In genomic region chr9:102643071-102643485, GRCm38 (mm10) we compare ENCODE assay signal across 8 mouse cellular contexts. TPM values are rescaled to one million over a fixed set of nuclear protein-coding genes. Genes with fewer than 3 reads are reported as not detected.
DNase-seq lines count a peak whose midpoint lies in the region; ATAC-seq and TF ChIP-seq lines count a peak whose summit lies in the region.

No protein-coding gene starts in this region.

- TF ChIP-seq EP300 in liver, postnatal 0 days (IDR thresholded peaks at IDR 0.05; ENCODE audit: low read depth): no peak

- 0 out of 2 replicates have a peak overlapping the region, but pooled peaks have one; percentile 8 for H3K27ac ChIP-seq in bone marrow, adult 2 months (ENCODE audit: control insufficient read depth, insufficient read depth, low read depth, low read length, poor library complexity)
- peak overlapping the region; percentile 91 for H3K27ac ChIP-seq in embryonic facial prominence, embryonic 11.5 days (replicated peaks; ENCODE audit: low read depth, low read length)
- peak overlapping the region; percentile 72 for H3K27ac ChIP-seq in hindbrain, embryonic 11.5 days (ENCODE audit: low read depth, low read length)
- peak overlapping the region; percentile 57; the same call in 1 of the 2 replicates for H3K27ac ChIP-seq in liver, postnatal 0 days (ENCODE audit: low read depth)
- no peak overlapping the region for H3K27ac ChIP-seq in layer of hippocampus, adult 2 months

- H3K4me3 ChIP-seq in bone marrow, adult 2 months (replicated peaks; ENCODE audit: control insufficient read depth, low read depth, low read length): no peak overlapping the region
- no peak overlapping the region for H3K4me3 ChIP-seq in embryonic facial prominence, embryonic 11.5 days (ENCODE audit: low read depth, low read length)
- H3K4me3 ChIP-seq in hindbrain, embryonic 11.5 days (ENCODE audit: low read depth, low read length): no peak overlapping the region
- H3K4me3 ChIP-seq in liver, postnatal 0 days (ENCODE audit: low read depth, low read length): no peak overlapping the region
- no peak overlapping the region for H3K4me3 ChIP-seq in layer of hippocampus, adult 2 months

- H3K36me3 ChIP-seq in embryonic facial prominence, embryonic 11.5 days (replicated peaks; ENCODE audit: control insufficient read depth, insufficient read depth, low read depth, low read length): no peaks in the 10 kb centered on the region
- H3K36me3 ChIP-seq in hindbrain, embryonic 11.5 days (ENCODE audit: control insufficient read depth, insufficient read depth, low read length): no peaks in the 10 kb centered on the region
- no peaks in the 10 kb centered on the region for H3K36me3 ChIP-seq in liver, postnatal 0 days (replicated peaks; ENCODE audit: insufficient read depth, low read length)

- H3K4me2 ChIP-seq in embryonic facial prominence, embryonic 11.5 days (ENCODE audit: low read depth, low read length): 0 out of 2 replicates have a peak overlapping the region, but pooled peaks have one; percentile 1
- H3K4me2 ChIP-seq in hindbrain, embryonic 11.5 days (replicated peaks; ENCODE audit: low read depth, low read length): peak overlapping the region; percentile 26; the same call in 1 of the 2 replicates
- no peak overlapping the region for H3K4me2 ChIP-seq in liver, postnatal 0 days (ENCODE audit: low read depth, low read length)

- no peak for TF ChIP-seq CTCF in bone marrow, adult 2 months (IDR thresholded peaks at IDR 0.05; ENCODE audit: control insufficient read depth, insufficient read depth, low read length)
- TF ChIP-seq CTCF in liver, postnatal 0 days (IDR thresholded peaks at IDR 0.05; ENCODE audit: low read depth): no peak
- TF ChIP-seq CTCF in layer of hippocampus, adult 2 months (conservative IDR thresholded peaks at IDR 0.05): no peak

- H3K9ac ChIP-seq in embryonic facial prominence, embryonic 11.5 days (replicated peaks; ENCODE audit: low read length): no peak overlapping the region; the same call in 1 of the 2 replicates
- H3K9ac ChIP-seq in hindbrain, embryonic 11.5 days (ENCODE audit: low read depth, low read length): 0 out of 2 replicates have a peak overlapping the region, but pooled peaks have one; percentile 25
- H3K9ac ChIP-seq in liver, postnatal 0 days (replicated peaks): no peak overlapping the region

- peak; percentile 73 for DNase-seq in embryonic facial prominence, embryonic 11.5 days (ENCODE audit: low spot score)
- DNase-seq in hindbrain, embryonic 11.5 days (ENCODE audit: low spot score): peak; percentile 41
- no peak for DNase-seq in liver, postnatal 0 days
- DNase-seq in urinary bladder, postnatal 10 days (ENCODE audit: low spot score): no peak
- DNase-seq in thymus, adult 18-20 months: no peak
- DNase-seq in layer of hippocampus, adult 8-10 months (ENCODE audit: low spot score in 2 of 2): no peak
- no peak for DNase-seq in layer of hippocampus, adult 2 months (ENCODE audit: low spot score in 2 of 2)

- no peaks in the 10 kb centered on the region for H3K4me1 ChIP-seq in bone marrow, adult 2 months (ENCODE audit: control insufficient read depth, insufficient read depth, low read length)
- no peaks in the 10 kb centered on the region; the same call in none of the 2 replicates for H3K4me1 ChIP-seq in embryonic facial prominence, embryonic 11.5 days (ENCODE audit: control insufficient read depth, insufficient read depth, low read length)
- H3K4me1 ChIP-seq in hindbrain, embryonic 11.5 days (replicated peaks; ENCODE audit: control insufficient read depth, insufficient read depth, low read length): peaks cover 8% of the 10 kb centered on the region
- no peaks in the 10 kb centered on the region; the same call in 1 of the 2 replicates for H3K4me1 ChIP-seq in liver, postnatal 0 days (ENCODE audit: insufficient read depth)

- ATAC-seq in embryonic facial prominence, embryonic 11.5 days (replicated peaks; ENCODE audit: insufficient number of reproducible peaks, low FRiP score, low TSS enrichment, low read depth): peak; percentile 75; the same call in 1 of the 2 replicates
- peak; percentile 66; the same call in 1 of the 2 replicates for ATAC-seq in hindbrain, embryonic 11.5 days (ENCODE audit: low FRiP score)
- ATAC-seq in liver, postnatal 0 days: no peak

- no peaks in the 10 kb centered on the region for H3K27me3 ChIP-seq in embryonic facial prominence, embryonic 11.5 days (ENCODE audit: control insufficient read depth, insufficient read depth, low read length)
- H3K27me3 ChIP-seq in hindbrain, embryonic 11.5 days (ENCODE audit: control insufficient read depth, insufficient read depth, low read length): no peaks in the 10 kb centered on the region
- 0 out of 2 replicates have a peak, but pooled peaks cover 6% of the 10 kb centered on the region for H3K27me3 ChIP-seq in liver, postnatal 0 days (ENCODE audit: insufficient read depth, low read length)

- H3K9me3 ChIP-seq in embryonic facial prominence, embryonic 11.5 days (replicated peaks; ENCODE audit: control insufficient read depth, low read length): no peaks in the 10 kb centered on the region
- no peaks in the 10 kb centered on the region for H3K9me3 ChIP-seq in hindbrain, embryonic 11.5 days (ENCODE audit: control insufficient read depth, low read length)
- no peaks in the 10 kb centered on the region for H3K9me3 ChIP-seq in liver, postnatal 0 days (ENCODE audit: low read length)

- no peak for TF ChIP-seq POLR2A in bone marrow, adult 2 months (IDR thresholded peaks at IDR 0.05; ENCODE audit: borderline replicate concordance, control insufficient read depth, low read depth, low read length)

- WGBS in bone marrow, adult 2 months: 60% methylated on average over 8 of the region's 8 CpGs
- WGBS in embryonic facial prominence, embryonic 11.5 days: 20% methylated on average over 8 of the region's 8 CpGs
- WGBS in hindbrain, embryonic 11.5 days: 39% methylated on average over 8 of the region's 8 CpGs
- 42% methylated on average over 8 of the region's 8 CpGs for whole genome bisulfite sequencing in liver, postnatal 0 days (ENCODE audit: insufficient replicate concordance)

RNA-seq across cellular contexts. Expression of gene Cep63, which starts 16.7 kb away (rescaled TPM):
- 49.2 and 80.1 TPM in 2 replicates for polyA plus RNA-seq in bone marrow, adult 2 months (2011; ENCODE audit: insufficient read depth, insufficient read length, low replicate concordance, missing spikeins)
- 53.2 and 53.7 TPM in 2 replicates for polyA plus RNA-seq in embryonic facial prominence, embryonic 11.5 days (2014; fragmentation: Nextera tagmentation; extraction: Ambion mirVana)
- 55.7 and 57.1 TPM in 2 replicates for polyA plus RNA-seq in hindbrain, embryonic 11.5 days (2014; fragmentation: Nextera tagmentation; extraction: Ambion mirVana)
- 15.5 and 16.6 TPM in 2 replicates for polyA plus RNA-seq in liver, postnatal 0 days (2015; fragmentation: Nextera tagmentation; extraction: Ambion mirVana)
- 10 to 100 TPM; 26.7 to 34.7 (median 31.2) TPM for total RNA-seq in layer of hippocampus, adult 8-10 months (2022)
- total RNA-seq in layer of hippocampus, adult 2 months (2021): 10 to 100 TPM; 30.9 to 32.4 TPM

RNA-seq across cellular contexts. Expression of gene Anapc13, which starts 17.0 kb away (rescaled TPM):
- polyA plus RNA-seq in bone marrow, adult 2 months (2011; ENCODE audit: insufficient read depth, insufficient read length, low replicate concordance, missing spikeins): 35.9 and 39.4 TPM in 2 replicates
- polyA plus RNA-seq in embryonic facial prominence, embryonic 11.5 days (2014; fragmentation: Nextera tagmentation; extraction: Ambion mirVana): 148 and 161 TPM in 2 replicates
- polyA plus RNA-seq in hindbrain, embryonic 11.5 days (2014; fragmentation: Nextera tagmentation; extraction: Ambion mirVana): 160 and 165 TPM in 2 replicates
- 123 and 126 TPM in 2 replicates for polyA plus RNA-seq in liver, postnatal 0 days (2015; fragmentation: Nextera tagmentation; extraction: Ambion mirVana)
- total RNA-seq in layer of hippocampus, adult 8-10 months (2022): 100 to 1,000 TPM in 3 of 4 experiments, 10 to 100 TPM in 1; 93.1 to 131 (median 114) TPM
- total RNA-seq in layer of hippocampus, adult 2 months (2021): 100 to 1,000 TPM in 1 of 2 experiments, 10 to 100 TPM in 1; 99.5 to 106 TPM

Comparison
In these comparisons a context has a peak if more than half of its experiments do, and no peak if none do; other contexts are left out.
1. DNase-seq: peak in embryonic facial prominence, embryonic 11.5 days (single experiment) and hindbrain, embryonic 11.5 days (single experiment); none in liver, postnatal 0 days (single experiment), urinary bladder, postnatal 10 days (single experiment), thymus, adult 18-20 months (0 of 2), layer of hippocampus, adult 8-10 months (0 of 2) and layer of hippocampus, adult 2 months (0 of 2).